Mouse (Mus musculus): ENCODE measurements around the gene Slc36a2. TPM values are rescaled to one million over a fixed set of nuclear protein-coding genes. Genes with fewer than 3 reads are reported as not detected.
"Not testable (repeated sequence)": the region's sequence is repeated elsewhere in the genome, so short reads cannot be mapped to it uniquely, and the experiment has no call there.

Slc36a2 gene
- polyA plus RNA-seq, 1 experiment from 2014 or later, result 0.12 TPM

- DNase-seq (ENCODE audit: low read depth, low spot score), result no peak
Observed at GRCm38 (mm10) chr11:55120279-55120678, 64.6 kb downstream of the Slc36a2 start.

GRCm38 (mm10) chr11:55117031-55117430 lies 67.8 kb downstream of the Slc36a2 start:
- ChIA-PET POLR2A (no interaction called here), CTCF (no interaction called here)
- in situ Hi-C loops (cut with MboI; ENCODE audit: low pct_unique_long_range_greater_than_20kb), result no loop called here
- no peak for ATAC-seq
- no peaks in the 10 kb centered on the region for H3K27me3 ChIP-seq
- no peak for TF ChIP-seq CTCF (IDR thresholded peaks at IDR 0.05)
- DNase-seq (ENCODE audit: low read depth, low spot score), result no peak

More at GRCm38 (mm10) chr11:55120279-55120678, 64.6 kb downstream of the Slc36a2 start:
- ATAC-seq, result no peak
- no peaks in the 10 kb centered on the region for H3K27me3 ChIP-seq
- TF ChIP-seq CTCF (IDR thresholded peaks at IDR 0.05), result no peak
- ChIA-PET POLR2A (interaction anchor here (0.6 kb wide), 1 partner anchor 34 kb away, joined by 4 read pairs; no protein-coding TSS in a partner anchor), CTCF (interaction anchor here (0.7 kb wide), 1 partner anchor 12 kb away, joined by 3 read pairs; no protein-coding TSS in a partner anchor)
- in situ Hi-C loops (cut with MboI; ENCODE audit: low pct_unique_long_range_greater_than_20kb), result no loop called here

GRCm38 (mm10) chr11:55116004-55116403 lies 68.9 kb downstream of the Slc36a2 start:
- no peak for TF ChIP-seq CTCF (IDR thresholded peaks at IDR 0.05)
- in situ Hi-C loops (cut with MboI; ENCODE audit: low pct_unique_long_range_greater_than_20kb), result no loop called here
- no peak for DNase-seq (ENCODE audit: low read depth, low spot score)
- ChIA-PET CTCF (no interaction called here), POLR2A (no interaction called here)
- no peaks in the 10 kb centered on the region for H3K27me3 ChIP-seq
- no peak for ATAC-seq

GRCm38 (mm10) chr11:55114291-55114690 lies 70.6 kb downstream of the Slc36a2 start:
- no peaks in the 10 kb centered on the region for H3K27me3 ChIP-seq
- no peak for TF ChIP-seq CTCF (IDR thresholded peaks at IDR 0.05)
- ChIA-PET CTCF (no interaction called here), POLR2A (no interaction called here)
- ATAC-seq, result no peak
- no peak for DNase-seq (ENCODE audit: low read depth, low spot score)
- in situ Hi-C loops (cut with MboI; ENCODE audit: low pct_unique_long_range_greater_than_20kb), result no loop called here

- DNase-seq (ENCODE audit: low read depth, low spot score); POLR2A ChIA-PET; H3K27me3 ChIP-seq; ATAC-seq; CTCF ChIA-PET; in situ Hi-C loops (cut with MboI; ENCODE audit: low pct_unique_long_range_greater_than_20kb): not testable (repeated sequence)
Observed at GRCm38 (mm10) chr11:55113861-55114250, 71.0 kb downstream of the Slc36a2 start.

- in situ Hi-C loops (cut with MboI; ENCODE audit: low pct_unique_long_range_greater_than_20kb), result no loop called here
- no peaks in the 10 kb centered on the region for H3K27me3 ChIP-seq
- DNase-seq (ENCODE audit: low read depth, low spot score) (no peak), ATAC-seq (no peak)
- no peak for TF ChIP-seq CTCF (IDR thresholded peaks at IDR 0.05)
- ChIA-PET CTCF (no interaction called here), POLR2A (no interaction called here)
Observed at GRCm38 (mm10) chr11:55113209-55113860, 71.5 kb downstream of the Slc36a2 start.

GRCm38 (mm10) chr11:55110566-55111169 lies 74.2 kb downstream of the Slc36a2 start:
- ATAC-seq (no peak), DNase-seq (ENCODE audit: low read depth, low spot score) (no peak)
- H3K27me3 ChIP-seq, result no peaks in the 10 kb centered on the region
- ChIA-PET POLR2A (no interaction called here), CTCF (no interaction called here)
- no peak for TF ChIP-seq CTCF (IDR thresholded peaks at IDR 0.05)
- in situ Hi-C loops (cut with MboI; ENCODE audit: low pct_unique_long_range_greater_than_20kb), result no loop called here

- ChIA-PET CTCF (no interaction called here), POLR2A (no interaction called here)
- H3K27me3 ChIP-seq, result no peaks in the 10 kb centered on the region
- TF ChIP-seq CTCF (IDR thresholded peaks at IDR 0.05), result no peak
- DNase-seq (ENCODE audit: low read depth, low spot score), result no peak
- in situ Hi-C loops (cut with MboI; ENCODE audit: low pct_unique_long_range_greater_than_20kb), result no loop called here
- no peak for ATAC-seq
Observed at GRCm38 (mm10) chr11:55109521-55110300, 75.2 kb downstream of the Slc36a2 start.

Other genes starting within 250 kb of the Slc36a2 start
- 53.2 TPM for gene Tnip1, start 222.2 kb downstream of the Slc36a2 start, polyA plus RNA-seq (2021)
- 333 TPM for gene Anxa6, start 151.6 kb downstream of the Slc36a2 start, polyA plus RNA-seq (2021)
- gene Ccdc69, start 106.9 kb downstream of the Slc36a2 start, polyA plus RNA-seq (2021), result not detected
- gene Gm2a, start 87.0 kb downstream of the Slc36a2 start, polyA plus RNA-seq (2021), result 51.9 TPM
- not detected for gene Slc36a3, start 33.4 kb downstream of the Slc36a2 start, polyA plus RNA-seq (2021)
- gene Slc36a1, start 19.3 kb upstream of the Slc36a2 start, polyA plus RNA-seq (2021), result 17.5 TPM
- gene Fat2, start 151.5 kb upstream of the Slc36a2 start, polyA plus RNA-seq (2021), result 4.2 TPM
- gene Sparc, start 238.1 kb upstream of the Slc36a2 start, polyA plus RNA-seq (2021), result 789 TPM

Measured in Patski (cell line).